Mouse (Mus musculus) adrenal gland, postnatal 4 days (tissue): ENCODE measurements around the gene Phf20. TPM values are rescaled to one million over a fixed set of nuclear protein-coding genes. Genes with fewer than 3 reads are reported as not detected.

Experiments
- microRNA-seq: library from miRNA; unstranded; fragments of <30 nt; microRNA quantifications from one replicate; pipeline ENCODE4 v1.2.0, GENCODE M21; 2021
- total RNA-seq, 2 experiments: library from RNA; stranded (reverse); gene quantifications; 2 replicates each; pipeline ENCODE4 v1.2.3; 2021

The Phf20 gene
- total RNA-seq, 2 experiments from 2014 or later: 36.6 to 36.9 TPM

Small RNA genes lying within 50 kb of the gene (microRNA-seq; reads per million reads assigned to microRNA genes)
- not detected for gene Gm22759

Other genes starting within 250 kb of the Phf20 start
- gene Cep250, start 240.0 kb upstream of the Phf20 start, total RNA-seq: 10 to 100 TPM; 26.8 to 29.9 TPM
- 1 to 10 TPM; 2.8 to 3.9 TPM for gene 6430550D23Rik, start 188.5 kb upstream of the Phf20 start, total RNA-seq
- 100 to 1,000 TPM; 224 to 225 TPM for gene Ergic3, start 188.4 kb upstream of the Phf20 start, total RNA-seq
- gene Fer1l4, start 143.5 kb upstream of the Phf20 start, total RNA-seq: not detected
- gene Spag4, start 131.3 kb upstream of the Phf20 start, total RNA-seq: 1 to 10 TPM; 3.2 to 5.8 TPM
- 10 to 100 TPM; 25.5 to 27.7 TPM for gene Cpne1, start 84.5 kb upstream of the Phf20 start, total RNA-seq
- gene Rbm12, start 84.5 kb upstream of the Phf20 start, total RNA-seq: 10 to 100 TPM; 45.5 to 49.1 TPM
- 10 to 100 TPM; 36.7 to 44.4 TPM for gene Gm28036, start 69.4 kb upstream of the Phf20 start, total RNA-seq
- 100 to 1,000 TPM; 255 to 270 TPM for gene Romo1, start 52.4 kb upstream of the Phf20 start, total RNA-seq
- gene Nfs1, start 52.3 kb upstream of the Phf20 start, total RNA-seq: 10 to 100 TPM; 67.9 to 74.5 TPM
- 100 to 1,000 TPM; 525 to 551 TPM for gene Rbm39, start 16.2 kb upstream of the Phf20 start, total RNA-seq
- gene Cnbd2, start 115.8 kb downstream of the Phf20 start, total RNA-seq: 1 to 10 TPM; 1.6 to 2.4 TPM
- gene Scand1, start 116.2 kb downstream of the Phf20 start, total RNA-seq: 100 to 1,000 TPM; 107 to 119 TPM
- 10 to 100 TPM; 54.3 to 56.1 TPM for gene Epb41l1, start 224.4 kb downstream of the Phf20 start, total RNA-seq